Mouse (Mus musculus): Measurements from ENCODE around the gene Dnaaf5.

Gene Dnaaf5

GRCm38 (mm10) chr5:139136341-139136740 is 13.7 kb upstream of the Dnaaf5 start:
- Histone ChIP-seq H3K4me3 (replicated peaks; ENCODE audit: low read length) (no peak overlapping the region), H3K36me3 (ENCODE audit: insufficient read depth, low read length) (no peaks in the 10 kb centered on the region), H3K4me1 (replicated peaks; ENCODE audit: low read depth, low read length) (peaks cover 31% of the 10 kb centered on the region), H3K27me3 (ENCODE audit: insufficient read depth, low read length) (peaks cover 11% of the 10 kb centered on the region), H3K9me3 (ENCODE audit: low read length) (peaks cover 9% of the 10 kb centered on the region)
- no peak for TF ChIP-seq CTCF (conservative IDR thresholded peaks at IDR 0.05; ENCODE audit: low read length)
- no peak for TF ChIP-seq NANOG (IDR thresholded peaks at IDR 0.05; ENCODE audit: borderline replicate concordance, low read length)
- TF ChIP-seq POU5F1 (IDR thresholded peaks at IDR 0.05; ENCODE audit: borderline replicate concordance, low read length), result no peak

- H3K36me3 ChIP-seq (ENCODE audit: insufficient read depth, low read length), result no peaks in the 10 kb centered on the region
- no peak overlapping the region for H3K4me3 ChIP-seq (replicated peaks; ENCODE audit: low read length)
- TF ChIP-seq NANOG (IDR thresholded peaks at IDR 0.05; ENCODE audit: borderline replicate concordance, low read length) (no peak), CTCF (conservative IDR thresholded peaks at IDR 0.05; ENCODE audit: low read length) (no peak), POU5F1 (IDR thresholded peaks at IDR 0.05; ENCODE audit: borderline replicate concordance, low read length) (no peak)
- peaks cover 34% of the 10 kb centered on the region for H3K4me1 ChIP-seq (replicated peaks; ENCODE audit: low read depth, low read length)
- peaks cover 3% of the 10 kb centered on the region; the same call in 1 of the 2 replicates for H3K27me3 ChIP-seq (ENCODE audit: insufficient read depth, low read length)
- H3K9me3 ChIP-seq (ENCODE audit: low read length), result peaks cover 9% of the 10 kb centered on the region
These were observed 12.8 kb upstream of the Dnaaf5 start for GRCm38 (mm10) chr5:139137176-139137575.

GRCm38 (mm10) chr5:139138261-139138925 is 11.6 kb upstream of the Dnaaf5 start:
- Histone ChIP-seq H3K4me3 (replicated peaks; ENCODE audit: low read length) (no peak overlapping the region), H3K27me3 (ENCODE audit: insufficient read depth, low read length) (no peaks in the 10 kb centered on the region), H3K9me3 (ENCODE audit: low read length) (peaks cover 8% of the 10 kb centered on the region), H3K36me3 (ENCODE audit: insufficient read depth, low read length) (no peaks in the 10 kb centered on the region), H3K4me1 (replicated peaks; ENCODE audit: low read depth, low read length) (peaks cover 30% of the 10 kb centered on the region)
- TF ChIP-seq NANOG (IDR thresholded peaks at IDR 0.05; ENCODE audit: borderline replicate concordance, low read length) (no peak), CTCF (conservative IDR thresholded peaks at IDR 0.05; ENCODE audit: low read length) (no peak), POU5F1 (IDR thresholded peaks at IDR 0.05; ENCODE audit: borderline replicate concordance, low read length) (no peak)

- Histone ChIP-seq H3K36me3 (ENCODE audit: insufficient read depth, low read length) (no peaks in the 10 kb centered on the region), H3K27me3 (ENCODE audit: insufficient read depth, low read length) (no peaks in the 10 kb centered on the region), H3K4me3 (replicated peaks; ENCODE audit: low read length) (no peak overlapping the region), H3K4me1 (replicated peaks; ENCODE audit: low read depth, low read length) (peaks cover 26% of the 10 kb centered on the region), H3K9me3 (ENCODE audit: low read length) (peaks cover 7% of the 10 kb centered on the region)
- TF ChIP-seq CTCF (conservative IDR thresholded peaks at IDR 0.05; ENCODE audit: low read length) (no peak), POU5F1 (IDR thresholded peaks at IDR 0.05; ENCODE audit: borderline replicate concordance, low read length) (no peak), NANOG (IDR thresholded peaks at IDR 0.05; ENCODE audit: borderline replicate concordance, low read length) (no peak)
These were observed 11.0 kb upstream of the Dnaaf5 start for GRCm38 (mm10) chr5:139138926-139139472.

- H3K4me1 ChIP-seq (replicated peaks; ENCODE audit: low read depth, low read length), result peaks cover 18% of the 10 kb centered on the region
- H3K27me3 ChIP-seq (ENCODE audit: insufficient read depth, low read length), result no peaks in the 10 kb centered on the region
- H3K36me3 ChIP-seq (ENCODE audit: insufficient read depth, low read length), result peaks cover 3% of the 10 kb centered on the region; the same call in 1 of the 2 replicates
- TF ChIP-seq POU5F1 (IDR thresholded peaks at IDR 0.05; ENCODE audit: borderline replicate concordance, low read length), result no peak
- TF ChIP-seq CTCF (conservative IDR thresholded peaks at IDR 0.05; ENCODE audit: low read length), result no peak
- TF ChIP-seq NANOG (IDR thresholded peaks at IDR 0.05; ENCODE audit: borderline replicate concordance, low read length), result no peak
- no peak overlapping the region for H3K4me3 ChIP-seq (replicated peaks; ENCODE audit: low read length)
- H3K9me3 ChIP-seq (ENCODE audit: low read length), result peaks cover 7% of the 10 kb centered on the region
These were observed 9.4 kb upstream of the Dnaaf5 start for GRCm38 (mm10) chr5:139140589-139140988.

- Histone ChIP-seq H3K27me3 (ENCODE audit: insufficient read depth, low read length) (no peaks in the 10 kb centered on the region), H3K36me3 (ENCODE audit: insufficient read depth, low read length) (peaks cover 5% of the 10 kb centered on the region; the same call in 1 of the 2 replicates), H3K4me3 (replicated peaks; ENCODE audit: low read length) (no peak overlapping the region), H3K9me3 (ENCODE audit: low read length) (peaks cover 7% of the 10 kb centered on the region), H3K4me1 (replicated peaks; ENCODE audit: low read depth, low read length) (peaks cover 24% of the 10 kb centered on the region)
- no peak for TF ChIP-seq POU5F1 (IDR thresholded peaks at IDR 0.05; ENCODE audit: borderline replicate concordance, low read length)
- no peak for TF ChIP-seq NANOG (IDR thresholded peaks at IDR 0.05; ENCODE audit: borderline replicate concordance, low read length)
- no peak for TF ChIP-seq CTCF (conservative IDR thresholded peaks at IDR 0.05; ENCODE audit: low read length)
These were observed 8.7 kb upstream of the Dnaaf5 start for GRCm38 (mm10) chr5:139141326-139141725.

GRCm38 (mm10) chr5:139143890-139144289 is 6.1 kb upstream of the Dnaaf5 start:
- Histone ChIP-seq H3K4me3 (replicated peaks; ENCODE audit: low read length) (no peak overlapping the region), H3K4me1 (replicated peaks; ENCODE audit: low read depth, low read length) (peaks cover 48% of the 10 kb centered on the region), H3K36me3 (ENCODE audit: insufficient read depth, low read length) (peaks cover 23% of the 10 kb centered on the region), H3K9me3 (ENCODE audit: low read length) (peaks cover 7% of the 10 kb centered on the region), H3K27me3 (ENCODE audit: insufficient read depth, low read length) (no peaks in the 10 kb centered on the region)
- no peak for TF ChIP-seq CTCF (conservative IDR thresholded peaks at IDR 0.05; ENCODE audit: low read length)
- TF ChIP-seq NANOG (IDR thresholded peaks at IDR 0.05; ENCODE audit: borderline replicate concordance, low read length), result no peak

GRCm38 (mm10) chr5:139145726-139146125 is 4.3 kb upstream of the Dnaaf5 start:
- peaks cover 50% of the 10 kb centered on the region for H3K4me1 ChIP-seq (replicated peaks; ENCODE audit: low read depth, low read length)
- TF ChIP-seq POU5F1 (IDR thresholded peaks at IDR 0.05; ENCODE audit: borderline replicate concordance, low read length) (no peak), CTCF (conservative IDR thresholded peaks at IDR 0.05; ENCODE audit: low read length) (no peak), NANOG (IDR thresholded peaks at IDR 0.05; ENCODE audit: borderline replicate concordance, low read length) (no peak)
- H3K36me3 ChIP-seq (ENCODE audit: insufficient read depth, low read length), result peaks cover 23% of the 10 kb centered on the region
- peaks cover 7% of the 10 kb centered on the region for H3K9me3 ChIP-seq (ENCODE audit: low read length)
- no peak overlapping the region; the same call in 1 of the 2 replicates for H3K4me3 ChIP-seq (replicated peaks; ENCODE audit: low read length)
- H3K27me3 ChIP-seq (ENCODE audit: insufficient read depth, low read length), result no peaks in the 10 kb centered on the region
